Mouse (Mus musculus) heart, embryonic 16.5 days (tissue): ENCODE data around the gene Dok4. TPM values are rescaled to one million over a fixed set of nuclear protein-coding genes. Genes with fewer than 3 reads are reported as not detected.

ENCODE experiments used
- ATAC-seq: fragments of 200-750 bp; cut with Nextera tagmentation; replicated peaks from 2 replicates; pipeline ENCODE4 v1.8.0; 2017; ENCODE audit warnings: moderate number of reproducible peaks; ENCODE audit not compliant: insufficient read depth, low FRiP score; ENCODE audit errors: extremely low read depth
- H3K27ac ChIP-seq: fragments of 300-500 bp; sonication (generic); 2 replicates; pipeline ENCODE4 v1.5.1; 2014; ENCODE audit warnings: mild to moderate bottlenecking, low read length, control low read depth, moderate library complexity
- H3K27me3 ChIP-seq: fragments of 300-500 bp; sonication (generic); 2 replicates; pipeline ENCODE4 v1.6.1; 2014; ENCODE audit warnings: low read length, mixed read lengths; ENCODE audit not compliant: control insufficient read depth, insufficient read depth
- H3K36me3 ChIP-seq: fragments of 300-500 bp; sonication (generic); 2 replicates; pipeline ENCODE4 v1.6.1; 2014; ENCODE audit not compliant: control insufficient read depth, insufficient read depth
- H3K4me1 ChIP-seq: fragments of 300-500 bp; sonication (generic); 2 replicates; pipeline ENCODE4 v1.6.1; 2014; ENCODE audit warnings: low read length, mixed read lengths; ENCODE audit not compliant: control insufficient read depth, insufficient read depth
- H3K4me2 ChIP-seq: fragments of 300-500 bp; sonication (generic); 2 replicates; pipeline ENCODE4 v1.6.1; 2014; ENCODE audit warnings: low read depth, mild to moderate bottlenecking, control low read depth, low read length
- H3K4me3 ChIP-seq: fragments of 300-500 bp; sonication (generic); 2 replicates; pipeline ENCODE4 v1.5.1; 2014; ENCODE audit warnings: mild to moderate bottlenecking, control low read depth, low read length
- H3K9ac ChIP-seq: fragments of 300-500 bp; sonication (generic); 2 replicates; pipeline ENCODE4 v1.6.1; 2014; ENCODE audit warnings: low read length, control low read depth
- H3K9me3 ChIP-seq: fragments of 300-500 bp; sonication (generic); replicated peaks from 2 replicates; pipeline ENCODE4 v1.6.1; 2016; ENCODE audit warnings: low read length; ENCODE audit not compliant: control insufficient read depth
- WGBS: fragments of 180-500 bp; shearing (Covaris S2); extraction: QIAGEN DNeasy Blood & Tissue Kit; methylation state at CpG from one replicate; pipeline ENCODE4 v1.1.7; 2014; 5-methylcytosine and 5-hydroxymethylcytosine counted together
- polyA plus RNA-seq: library from polyadenylated mRNA; unstranded; fragments of >200 nt; fragmentation: Nextera tagmentation; extraction: Ambion mirVana; gene quantifications from 2 replicates; pipeline ENCODE4 v1.2.1, GENCODE M21; 2015

Dok4 gene
- polyA plus RNA-seq, 1 experiment from 2014 or later: 28.9 TPM

- peak; percentile 51 for ATAC-seq
- H3K9ac ChIP-seq: peak overlapping the region; percentile 44; the same call in 1 of the 2 replicates
Observed at GRCm38 (mm10) chr8:94900617-94901016, 24.5 kb upstream of the Dok4 start.

GRCm38 (mm10) chr8:94899262-94899661 lies 23.1 kb upstream of the Dok4 start:
- WGBS: 20% methylated on average over 11 of the region's 11 CpGs
- no peak overlapping the region for H3K27ac ChIP-seq
- ATAC-seq: peak; percentile 46

More at GRCm38 (mm10) chr8:94900617-94901016, 24.5 kb upstream of the Dok4 start:
- WGBS: 11% methylated on average over 6 of the region's 6 CpGs
- Histone ChIP-seq H3K27me3 (no peaks in the 10 kb centered on the region), H3K27ac (peak overlapping the region; percentile 88), H3K4me1 (peaks cover 45% of the 10 kb centered on the region), H3K4me2 (peak overlapping the region; percentile 35), H3K9me3 (no peaks in the 10 kb centered on the region), H3K4me3 (no peak overlapping the region), H3K36me3 (peaks cover 7% of the 10 kb centered on the region)

GRCm38 (mm10) chr8:94892917-94893316 lies 16.8 kb upstream of the Dok4 start:
- Histone ChIP-seq H3K4me1 (peaks cover 6% of the 10 kb centered on the region; the same call in 1 of the 2 replicates), H3K9ac (no peak overlapping the region), H3K36me3 (no peaks in the 10 kb centered on the region), H3K4me2 (no peak overlapping the region), H3K27ac (peak overlapping the region; percentile 51), H3K4me3 (no peak overlapping the region), H3K9me3 (no peaks in the 10 kb centered on the region), H3K27me3 (no peaks in the 10 kb centered on the region)
- peak; percentile 61 for ATAC-seq
- 24% methylated on average over 2 of the region's 2 CpGs for WGBS

More at GRCm38 (mm10) chr8:94899262-94899661, 23.1 kb upstream of the Dok4 start:
- H3K27me3 ChIP-seq: no peaks in the 10 kb centered on the region
- H3K36me3 ChIP-seq: peaks cover 7% of the 10 kb centered on the region
- H3K4me3 ChIP-seq: peak overlapping the region; percentile 17; the same call in 1 of the 2 replicates
- H3K4me1 ChIP-seq: peaks cover 31% of the 10 kb centered on the region
- H3K4me2 ChIP-seq: peak overlapping the region; percentile 53
- H3K9me3 ChIP-seq: no peaks in the 10 kb centered on the region
- H3K9ac ChIP-seq: peak overlapping the region; percentile 46

GRCm38 (mm10) chr8:94888383-94889036 lies 12.4 kb upstream of the Dok4 start:
- Histone ChIP-seq H3K4me1 (peaks cover 6% of the 10 kb centered on the region; the same call in 1 of the 2 replicates), H3K4me3 (peak overlapping the region; percentile 16; the same call in 1 of the 2 replicates), H3K9ac (no peak overlapping the region), H3K9me3 (no peaks in the 10 kb centered on the region), H3K4me2 (peak overlapping the region; percentile 51), H3K27me3 (no peaks in the 10 kb centered on the region), H3K27ac (no peak overlapping the region), H3K36me3 (no peaks in the 10 kb centered on the region)
- WGBS: 26% methylated on average over 14 of the region's 14 CpGs
- no peak for ATAC-seq

GRCm38 (mm10) chr8:94880742-94881141 lies 4.6 kb upstream of the Dok4 start:
- Histone ChIP-seq H3K4me3 (no peak overlapping the region), H3K27me3 (no peaks in the 10 kb centered on the region), H3K4me1 (peaks cover 7% of the 10 kb centered on the region), H3K9ac (no peak overlapping the region), H3K9me3 (no peaks in the 10 kb centered on the region), H3K27ac (no peak overlapping the region), H3K4me2 (no peak overlapping the region), H3K36me3 (no peaks in the 10 kb centered on the region)
- WGBS: 55% methylated on average over 4 of the region's 4 CpGs
- no peak for ATAC-seq

- H3K4me3 ChIP-seq: no peak overlapping the region
- peak overlapping the region; percentile 20; the same call in 1 of the 2 replicates for H3K27ac ChIP-seq
- ATAC-seq: no peak
- WGBS: 45% methylated on average over 3 of the region's 3 CpGs
- no peaks in the 10 kb centered on the region for H3K9me3 ChIP-seq
- peak overlapping the region; percentile 95 for H3K4me2 ChIP-seq
- H3K4me1 ChIP-seq: peaks cover 25% of the 10 kb centered on the region
- H3K36me3 ChIP-seq: no peaks in the 10 kb centered on the region
- no peaks in the 10 kb centered on the region for H3K27me3 ChIP-seq
- no peak overlapping the region for H3K9ac ChIP-seq
Observed at GRCm38 (mm10) chr8:94876820-94877219, 690 bp upstream of the Dok4 start.

GRCm38 (mm10) chr8:94875871-94876150 lies 319 bp downstream of the Dok4 start:
- peak overlapping the region; percentile 95 for H3K4me2 ChIP-seq
- no peaks in the 10 kb centered on the region for H3K9me3 ChIP-seq
- no peak for ATAC-seq
- no peaks in the 10 kb centered on the region for H3K27me3 ChIP-seq
- H3K9ac ChIP-seq: peak overlapping the region; percentile 82
- H3K4me1 ChIP-seq: peaks cover 33% of the 10 kb centered on the region
- no peaks in the 10 kb centered on the region for H3K36me3 ChIP-seq
- H3K4me3 ChIP-seq: peak overlapping the region; percentile 67
- peak overlapping the region; percentile 78 for H3K27ac ChIP-seq
- WGBS: under 1% methylated on average over 16 of the region's 20 CpGs

- peaks cover 38% of the 10 kb centered on the region for H3K4me1 ChIP-seq
- peak overlapping the region; percentile 82 for H3K9ac ChIP-seq
- H3K4me2 ChIP-seq: peak overlapping the region; percentile 95
- H3K9me3 ChIP-seq: no peaks in the 10 kb centered on the region
- WGBS: 8% methylated on average over 17 of the region's 17 CpGs
- H3K36me3 ChIP-seq: no peaks in the 10 kb centered on the region
- H3K4me3 ChIP-seq: peak overlapping the region; percentile 67
- no peak for ATAC-seq
- peak overlapping the region; percentile 78 for H3K27ac ChIP-seq
- no peaks in the 10 kb centered on the region for H3K27me3 ChIP-seq
Observed at GRCm38 (mm10) chr8:94875096-94875870, 847 bp downstream of the Dok4 start.

GRCm38 (mm10) chr8:94874358-94874757 lies 1.8 kb downstream of the Dok4 start:
- Histone ChIP-seq H3K36me3 (no peaks in the 10 kb centered on the region), H3K9ac (peak overlapping the region; percentile 24; the same call in 1 of the 2 replicates), H3K4me3 (peak overlapping the region; percentile 67), H3K27ac (no peak overlapping the region), H3K9me3 (no peaks in the 10 kb centered on the region), H3K4me1 (peaks cover 46% of the 10 kb centered on the region), H3K27me3 (no peaks in the 10 kb centered on the region), H3K4me2 (peak overlapping the region; percentile 95)
- no peak for ATAC-seq
- WGBS: 11% methylated on average over 6 of the region's 6 CpGs
